Mouse (Mus musculus) CD4-positive, CD25-positive, alpha-beta regulatory T cell, adult 4 months (primary cell): ENCODE measurements around the gene Dld. TPM values are rescaled to one million over a fixed set of nuclear protein-coding genes. Genes with fewer than 3 reads are reported as not detected.

Source experiments
- ATAC-seq: one replicate; pipeline ENCODE4 v1.8.0; 2017
- polyA plus RNA-seq, 2 experiments: library from polyadenylated mRNA; unstranded; fragments of 100-300 nt; shearing (Covaris generic); gene quantifications; one replicate each; pipeline ENCODE4 v1.2.1; 2017

The Dld gene
- polyA plus RNA-seq, 2 experiments from 2014 or later: 92.4 to 102 TPM

DNA sequence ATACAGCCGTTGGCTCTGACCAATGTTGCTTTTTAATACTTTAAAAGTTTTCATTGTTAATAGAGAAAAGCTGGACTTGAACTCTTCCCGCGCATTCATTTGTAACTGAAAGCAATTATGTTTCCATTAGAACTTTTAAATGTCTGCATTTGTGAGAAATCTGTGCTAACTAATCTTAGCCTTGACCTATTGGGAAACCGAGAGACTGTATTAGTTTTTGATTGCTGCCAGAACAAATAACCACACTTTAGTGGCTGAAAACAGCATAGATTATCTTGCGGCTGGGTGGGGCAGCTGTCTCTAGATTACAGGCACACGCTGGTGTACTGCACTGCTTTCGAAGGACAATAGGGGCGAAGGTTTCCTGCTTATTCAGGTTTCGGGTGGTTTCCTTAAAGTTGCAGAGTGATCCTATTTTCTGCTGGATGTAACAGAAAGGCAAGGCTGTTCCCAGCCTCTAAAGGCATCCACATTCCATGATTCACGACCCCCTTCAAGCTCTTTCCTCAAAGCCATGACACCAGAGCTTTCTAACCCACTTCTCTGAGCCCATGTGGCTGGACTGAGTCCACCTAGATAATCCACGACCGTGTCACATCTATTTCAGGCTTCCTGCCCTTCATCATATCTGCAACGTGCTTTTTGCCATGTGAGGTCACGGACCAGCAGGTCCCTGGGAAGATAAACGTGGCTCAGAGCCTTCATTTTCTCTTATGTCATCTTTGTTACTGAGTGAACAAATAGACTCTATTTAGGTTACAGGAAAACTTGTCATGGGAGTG, 57.7 kb downstream of the Dld start:
- no peak for ATAC-seq

DNA sequence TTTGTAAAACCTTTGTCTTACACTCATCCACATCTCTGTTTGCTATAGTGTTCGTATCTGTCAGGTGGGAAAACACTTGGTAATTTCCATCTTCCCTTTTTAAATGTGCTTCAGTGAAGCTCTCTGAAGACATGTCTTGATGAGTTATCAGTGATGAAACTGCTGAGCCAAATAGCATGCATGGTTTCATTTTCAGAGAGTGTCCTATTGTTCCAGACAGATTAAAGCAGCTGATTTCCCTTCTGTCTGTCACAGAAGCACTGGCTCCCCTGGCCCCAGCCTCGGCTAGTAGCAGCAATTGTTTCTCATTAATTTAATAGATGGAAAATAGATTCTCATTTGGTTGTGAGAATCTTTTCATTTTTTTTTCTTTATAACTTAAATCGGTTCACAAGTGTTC, 60.3 kb downstream of the Dld start:
- no peak for ATAC-seq

DNA sequence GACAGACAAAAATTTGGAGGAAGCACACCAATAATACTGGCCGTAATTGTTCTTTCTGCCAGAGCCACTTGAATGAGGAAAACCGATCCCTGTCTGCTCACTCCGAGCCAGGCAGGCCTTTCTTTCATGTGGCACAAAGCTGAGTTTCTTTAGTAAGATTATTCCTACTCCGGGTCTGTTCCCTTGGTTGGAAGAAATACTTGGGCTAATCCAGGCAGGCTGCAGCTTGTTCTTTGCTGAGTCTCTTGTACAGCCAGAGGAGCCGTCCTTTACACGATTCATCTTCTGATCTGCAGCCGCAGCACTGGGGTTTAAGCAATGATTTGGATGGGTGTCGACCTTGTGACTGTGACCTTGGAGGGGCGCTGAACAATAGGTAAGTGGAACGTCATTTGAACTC, 62.2 kb downstream of the Dld start:
- ATAC-seq: no peak

DNA sequence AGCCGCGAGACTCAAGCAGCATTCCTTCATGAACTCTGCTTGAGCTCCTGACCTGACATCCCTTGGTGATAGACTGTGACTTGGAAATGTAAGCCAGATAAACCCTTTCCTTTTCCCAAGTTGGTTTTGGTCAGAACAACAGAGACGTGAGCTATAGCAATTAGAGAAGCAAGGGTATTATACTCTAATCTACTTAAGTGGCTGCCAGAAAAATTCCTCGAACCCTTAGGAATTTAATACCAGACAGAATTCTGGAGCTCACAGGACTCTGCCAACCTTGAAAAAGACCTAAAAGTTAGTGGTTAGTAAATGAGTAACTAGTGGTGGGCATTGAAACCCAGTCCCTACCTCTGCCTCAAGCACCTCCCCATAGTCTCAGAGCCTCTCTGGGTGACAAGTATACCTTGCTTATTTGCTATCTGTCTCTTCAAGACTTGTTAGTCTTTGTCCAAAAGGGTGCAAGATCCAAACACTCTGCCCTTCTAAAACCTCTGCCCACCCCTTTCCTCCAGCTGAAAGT, 67.6 kb downstream of the Dld start:
- no peak for ATAC-seq

DNA sequence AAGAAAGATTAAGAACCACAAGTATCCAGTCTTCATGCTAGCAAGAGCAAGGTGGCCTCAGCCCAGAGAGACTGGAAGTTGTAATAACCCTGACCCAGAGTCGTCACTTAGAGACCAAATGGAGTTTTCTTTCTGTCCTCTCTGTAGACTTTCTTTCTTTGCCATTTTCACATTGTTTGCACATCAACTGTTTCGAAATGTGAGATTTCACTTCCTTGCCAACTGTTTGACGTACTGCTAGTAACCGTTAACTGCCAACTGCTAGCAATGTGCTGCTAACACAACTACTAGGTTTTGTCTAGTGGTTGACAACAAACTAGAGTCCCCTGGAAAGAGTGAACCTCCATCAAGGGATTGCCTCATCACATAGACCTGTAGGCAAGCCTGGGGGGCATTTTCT, 68.1 kb downstream of the Dld start:
- ATAC-seq: no peak

DNA sequence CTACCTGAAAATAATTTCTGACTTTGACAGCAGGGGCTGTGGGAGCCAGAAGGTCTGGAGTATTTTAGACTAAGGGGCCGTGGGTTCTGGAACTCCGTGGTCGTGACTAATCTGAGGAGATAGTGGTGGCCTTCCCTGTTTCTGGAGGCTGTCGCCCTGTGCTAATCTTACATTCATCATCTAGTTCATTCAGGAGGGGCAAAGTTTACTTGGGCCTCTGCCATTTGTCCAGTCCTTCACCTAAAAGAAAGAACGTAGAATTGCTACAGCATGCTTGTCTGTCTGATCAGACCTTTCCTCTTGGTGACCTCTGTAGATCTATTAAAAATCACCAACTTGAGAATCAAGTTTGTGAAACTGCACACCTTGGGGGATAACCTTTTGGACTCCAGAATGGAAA, 69.0 kb downstream of the Dld start:
- no peak for ATAC-seq

Other genes with a start within 250 kb of the Dld start
- gene Gm6993, start 110.7 kb downstream of the Dld start, polyA plus RNA-seq: not detected
- not detected for gene Lamb1, start 86.2 kb downstream of the Dld start, polyA plus RNA-seq
- gene Slc26a3, start 39.4 kb upstream of the Dld start, polyA plus RNA-seq: not detected
- gene Cbll1, start 148.2 kb upstream of the Dld start, polyA plus RNA-seq: 10 to 100 TPM; 26.2 to 32.6 TPM
- gene Slc26a4, start 208.5 kb upstream of the Dld start, polyA plus RNA-seq: not detected